Mouse (Mus musculus) stomach, embryonic 14.5 days (tissue): ENCODE data around the gene Ccnt1. TPM values are rescaled to one million over a fixed set of nuclear protein-coding genes. Genes with fewer than 3 reads are reported as not detected.
"Not testable (repeated sequence)": the region's sequence is repeated elsewhere in the genome, so short reads cannot be mapped to it uniquely, and the experiment has no call there.

ENCODE experiments used
- ATAC-seq: fragments of 200-750 bp; cut with Nextera tagmentation; 2 replicates; pipeline ENCODE4 v1.8.0; 2017; ENCODE audit warnings: low read depth, moderate TSS enrichment; ENCODE audit not compliant: insufficient number of reproducible peaks, insufficient read depth, low FRiP score
- H3K27ac ChIP-seq: fragments of 300-500 bp; sonication (generic); 2 replicates; pipeline ENCODE4 v1.5.1; 2014; ENCODE audit warnings: mild to moderate bottlenecking, low read length, moderate library complexity, mixed read lengths
- H3K27me3 ChIP-seq: fragments of 300-500 bp; sonication (generic); 2 replicates; pipeline ENCODE4 v1.6.1; 2014; ENCODE audit warnings: low read length, control low read depth, mixed read lengths; ENCODE audit not compliant: control insufficient read depth, insufficient read depth
- H3K36me3 ChIP-seq: fragments of 300-500 bp; sonication (generic); 2 replicates; pipeline ENCODE4 v1.6.1; 2014; ENCODE audit warnings: mild to moderate bottlenecking, control low read depth, low read length, moderate library complexity, mixed read lengths; ENCODE audit not compliant: control insufficient read depth, insufficient read depth
- H3K4me1 ChIP-seq: fragments of 300-500 bp; sonication (generic); 2 replicates; pipeline ENCODE4 v1.6.1; 2014; ENCODE audit warnings: low read length, control low read depth, mixed read lengths; ENCODE audit not compliant: control insufficient read depth, insufficient read depth
- H3K4me2 ChIP-seq: fragments of 300-500 bp; sonication (generic); replicated peaks from 2 replicates; pipeline ENCODE4 v1.6.1; 2014; ENCODE audit warnings: low read depth, low read length, control low read depth
- H3K4me3 ChIP-seq: fragments of 300-500 bp; sonication (generic); 2 replicates; pipeline ENCODE4 v1.5.1; 2014; ENCODE audit warnings: low read depth, low read length, control low read depth
- H3K9ac ChIP-seq: fragments of 300-500 bp; sonication (generic); replicated peaks from 2 replicates; pipeline ENCODE4 v1.6.1; 2014; ENCODE audit warnings: low read depth, mild to moderate bottlenecking, control low read depth, low read length, moderate library complexity, mixed read lengths
- H3K9me3 ChIP-seq: fragments of 300-500 bp; sonication (generic); 2 replicates; pipeline ENCODE4 v1.6.1; 2016; ENCODE audit warnings: low read depth, low read length, control low read depth; ENCODE audit not compliant: control insufficient read depth
- WGBS: fragments of 180-500 bp; shearing (Covaris S2); extraction: QIAGEN DNeasy Blood & Tissue Kit; methylation state at CpG from one replicate; pipeline ENCODE4 v1.1.7; 2014; 5-methylcytosine and 5-hydroxymethylcytosine counted together
- polyA plus RNA-seq: library from polyadenylated mRNA; unstranded; fragments of >200 nt; fragmentation: Nextera tagmentation; extraction: Ambion mirVana; gene quantifications from 2 replicates; pipeline ENCODE4 v1.2.1, GENCODE M21; 2014

Gene Ccnt1
- polyA plus RNA-seq, 1 experiment from 2014 or later: 60.0 TPM

- no peak overlapping the region for H3K4me3 ChIP-seq
These were observed 56.6 kb downstream of the Ccnt1 start for GRCm38 (mm10) chr15:98514146-98514545.

GRCm38 (mm10) chr15:98513676-98514075 lies 57.0 kb downstream of the Ccnt1 start:
- H3K4me1 ChIP-seq, H3K9ac ChIP-seq, H3K4me2 ChIP-seq, H3K36me3 ChIP-seq, H3K27ac ChIP-seq, H3K27me3 ChIP-seq, H3K9me3 ChIP-seq, H3K4me3 ChIP-seq, ATAC-seq: not testable (repeated sequence)
- WGBS: 62% methylated on average over 3 of the region's 3 CpGs

More at GRCm38 (mm10) chr15:98514146-98514545, 56.6 kb downstream of the Ccnt1 start:
- no peaks in the 10 kb centered on the region for H3K27me3 ChIP-seq
- no peak overlapping the region for H3K4me2 ChIP-seq
- H3K36me3 ChIP-seq: peaks cover 9% of the 10 kb centered on the region; the same call in 1 of the 2 replicates
- H3K27ac ChIP-seq: no peak overlapping the region
- H3K9ac ChIP-seq: no peak overlapping the region
- no peak for ATAC-seq
- 0 out of 2 replicates have a peak, but pooled peaks cover 6% of the 10 kb centered on the region for H3K4me1 ChIP-seq
- no peaks in the 10 kb centered on the region for H3K9me3 ChIP-seq
- WGBS: 78% methylated on average over 8 of the region's 8 CpGs

GRCm38 (mm10) chr15:98512799-98513321 lies 57.9 kb downstream of the Ccnt1 start:
- H3K4me2 ChIP-seq: no peak overlapping the region
- no peaks in the 10 kb centered on the region for H3K9me3 ChIP-seq
- H3K27ac ChIP-seq: no peak overlapping the region
- H3K4me1 ChIP-seq: 0 out of 2 replicates have a peak, but pooled peaks cover 6% of the 10 kb centered on the region
- H3K4me3 ChIP-seq: no peak overlapping the region
- H3K36me3 ChIP-seq: peaks cover 2% of the 10 kb centered on the region; the same call in 1 of the 2 replicates
- H3K9ac ChIP-seq: no peak overlapping the region
- no peaks in the 10 kb centered on the region for H3K27me3 ChIP-seq
- ATAC-seq: no peak
- 35% methylated on average over 17 of the region's 17 CpGs for WGBS

GRCm38 (mm10) chr15:98512232-98512631 lies 58.5 kb downstream of the Ccnt1 start:
- Histone ChIP-seq H3K4me3 (no peak overlapping the region), H3K36me3 (no peaks in the 10 kb centered on the region), H3K27me3 (no peaks in the 10 kb centered on the region), H3K4me2 (no peak overlapping the region), H3K27ac (no peak overlapping the region), H3K9me3 (no peaks in the 10 kb centered on the region), H3K4me1 (0 out of 2 replicates have a peak, but pooled peaks cover 6% of the 10 kb centered on the region), H3K9ac (no peak overlapping the region)
- no peak for ATAC-seq
- WGBS: 59% methylated on average over 8 of the region's 8 CpGs

- WGBS: 71% methylated on average over 13 of the region's 13 CpGs
- no peaks in the 10 kb centered on the region for H3K9me3 ChIP-seq
- H3K4me3 ChIP-seq: no peak overlapping the region
- H3K4me2 ChIP-seq: no peak overlapping the region
- no peak for ATAC-seq
- no peaks in the 10 kb centered on the region for H3K36me3 ChIP-seq
- no peaks in the 10 kb centered on the region for H3K27me3 ChIP-seq
- no peak overlapping the region for H3K27ac ChIP-seq
- H3K4me1 ChIP-seq: 0 out of 2 replicates have a peak, but pooled peaks cover 6% of the 10 kb centered on the region
- no peak overlapping the region for H3K9ac ChIP-seq
These were observed 59.3 kb downstream of the Ccnt1 start for GRCm38 (mm10) chr15:98511386-98511928.

GRCm38 (mm10) chr15:98510438-98511385 lies 60.0 kb downstream of the Ccnt1 start:
- Histone ChIP-seq H3K4me1 (0 out of 2 replicates have a peak, but pooled peaks cover 6% of the 10 kb centered on the region), H3K27ac (no peak overlapping the region), H3K9ac (no peak overlapping the region), H3K4me3 (no peak overlapping the region), H3K9me3 (no peaks in the 10 kb centered on the region), H3K4me2 (peak overlapping the region; percentile 38), H3K27me3 (no peaks in the 10 kb centered on the region), H3K36me3 (no peaks in the 10 kb centered on the region)
- no peak for ATAC-seq
- WGBS: 32% methylated on average over 25 of the region's 25 CpGs

- WGBS: 61% methylated on average over 2 of the region's 2 CpGs
- ATAC-seq: no peak
- H3K27ac ChIP-seq: no peak overlapping the region
These were observed 61.3 kb downstream of the Ccnt1 start for GRCm38 (mm10) chr15:98509387-98509786.

GRCm38 (mm10) chr15:98507321-98507720 lies 63.4 kb downstream of the Ccnt1 start:
- H3K4me2 ChIP-seq: no peak overlapping the region
- H3K4me1 ChIP-seq: 0 out of 2 replicates have a peak, but pooled peaks cover 3% of the 10 kb centered on the region
- no peaks in the 10 kb centered on the region for H3K36me3 ChIP-seq
- no peaks in the 10 kb centered on the region for H3K9me3 ChIP-seq
- H3K27me3 ChIP-seq: no peaks in the 10 kb centered on the region
- no peak for ATAC-seq
- no peak overlapping the region for H3K27ac ChIP-seq
- no peak overlapping the region for H3K9ac ChIP-seq
- H3K4me3 ChIP-seq: no peak overlapping the region
- 87% methylated on average over 6 of the region's 6 CpGs for WGBS

More at GRCm38 (mm10) chr15:98509387-98509786, 61.3 kb downstream of the Ccnt1 start:
- no peaks in the 10 kb centered on the region for H3K36me3 ChIP-seq
- 0 out of 2 replicates have a peak, but pooled peaks cover 6% of the 10 kb centered on the region for H3K4me1 ChIP-seq
- no peak overlapping the region for H3K9ac ChIP-seq
- no peaks in the 10 kb centered on the region for H3K9me3 ChIP-seq
- H3K4me2 ChIP-seq: no peak overlapping the region
- no peak overlapping the region for H3K4me3 ChIP-seq
- no peaks in the 10 kb centered on the region for H3K27me3 ChIP-seq
